Mouse (Mus musculus): ENCODE results near the gene Ppp1ca.
A peak's percentile ranks its signal among the peaks of the same experiment; 100 is the strongest.

The Ppp1ca gene

DNA sequence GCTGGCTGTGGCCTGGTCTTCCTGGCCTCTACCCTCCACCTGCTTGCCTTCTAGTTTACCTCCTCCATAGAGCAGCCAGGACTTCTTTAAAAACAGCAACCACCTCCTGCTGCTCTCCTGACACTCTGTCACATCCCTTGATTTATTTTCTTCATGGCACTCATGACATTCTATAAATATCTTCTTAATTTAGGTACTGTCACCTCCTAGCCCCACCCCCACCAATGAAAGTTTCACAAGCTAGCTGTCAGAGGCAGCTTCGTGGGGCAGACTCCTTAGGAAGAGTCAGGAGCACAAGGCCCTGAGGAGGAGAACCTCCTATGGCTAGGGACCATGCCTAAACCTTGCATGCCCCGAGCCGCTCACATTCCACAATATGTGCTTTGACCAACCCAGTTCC, 4.6 kb upstream of the Ppp1ca start:
- no peak for DNase-seq (ENCODE audit: low spot score)

DNA sequence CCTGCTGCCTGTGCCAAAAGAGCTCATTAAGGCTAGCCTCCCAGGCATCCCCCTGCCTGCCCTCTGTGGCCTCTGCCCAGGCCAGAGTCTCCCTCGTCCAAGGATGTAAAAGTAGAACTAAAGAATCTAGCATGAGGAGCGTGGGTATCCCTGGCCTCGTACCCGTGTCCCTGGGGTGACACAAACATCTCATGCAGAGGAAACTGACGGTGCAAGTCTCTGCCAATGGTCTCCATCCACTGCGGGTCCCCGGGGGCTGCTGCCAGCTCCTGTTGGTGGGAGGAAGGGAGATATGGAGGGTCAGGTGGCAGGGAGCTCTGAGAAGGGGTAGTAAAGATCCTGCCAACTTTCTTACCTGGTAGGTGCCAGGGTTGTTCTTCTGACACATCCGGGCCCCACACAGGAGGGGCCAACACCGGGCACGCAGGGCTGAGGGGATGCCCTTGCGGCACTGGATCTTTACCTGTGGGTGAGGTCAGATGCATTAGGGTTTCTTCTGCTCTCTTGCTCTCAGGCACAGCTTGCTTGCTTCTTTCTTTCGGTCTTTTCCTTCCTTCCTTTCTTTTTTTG, 2.7 kb upstream of the Ppp1ca start:
- no peak for DNase-seq (ENCODE audit: low spot score)

DNA sequence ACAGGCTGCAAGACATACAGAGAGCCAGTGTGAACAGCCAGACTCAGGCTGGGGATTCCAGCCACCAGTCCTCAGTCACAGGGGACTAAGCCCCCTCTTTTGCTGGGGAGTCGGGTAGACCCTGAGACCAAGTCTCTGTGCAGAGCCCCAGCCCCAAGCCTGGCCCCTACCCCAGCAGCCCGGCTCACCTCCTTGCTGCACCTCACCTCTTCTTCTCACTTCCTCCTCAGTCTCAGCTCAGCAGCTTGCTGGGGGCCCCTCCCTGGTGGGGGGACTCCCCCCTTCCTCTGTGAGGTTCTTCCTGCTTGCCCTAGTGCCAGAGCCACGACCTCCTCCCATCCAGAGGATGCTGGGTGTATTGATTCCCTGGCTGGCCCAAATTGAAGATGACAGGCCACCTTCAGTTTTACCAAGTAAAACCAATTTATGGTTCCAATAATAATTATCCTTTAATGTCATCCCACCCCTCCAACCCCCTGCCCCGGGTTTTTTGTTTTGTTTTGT, 982 bp upstream of the Ppp1ca start, which contains the start of gene Tbc1d10c:
Gene Tbc1d10c (minus strand): TSS at position 454 of the 504 bp plus-strand sequence.
- no peak for DNase-seq (ENCODE audit: low spot score)

DNA sequence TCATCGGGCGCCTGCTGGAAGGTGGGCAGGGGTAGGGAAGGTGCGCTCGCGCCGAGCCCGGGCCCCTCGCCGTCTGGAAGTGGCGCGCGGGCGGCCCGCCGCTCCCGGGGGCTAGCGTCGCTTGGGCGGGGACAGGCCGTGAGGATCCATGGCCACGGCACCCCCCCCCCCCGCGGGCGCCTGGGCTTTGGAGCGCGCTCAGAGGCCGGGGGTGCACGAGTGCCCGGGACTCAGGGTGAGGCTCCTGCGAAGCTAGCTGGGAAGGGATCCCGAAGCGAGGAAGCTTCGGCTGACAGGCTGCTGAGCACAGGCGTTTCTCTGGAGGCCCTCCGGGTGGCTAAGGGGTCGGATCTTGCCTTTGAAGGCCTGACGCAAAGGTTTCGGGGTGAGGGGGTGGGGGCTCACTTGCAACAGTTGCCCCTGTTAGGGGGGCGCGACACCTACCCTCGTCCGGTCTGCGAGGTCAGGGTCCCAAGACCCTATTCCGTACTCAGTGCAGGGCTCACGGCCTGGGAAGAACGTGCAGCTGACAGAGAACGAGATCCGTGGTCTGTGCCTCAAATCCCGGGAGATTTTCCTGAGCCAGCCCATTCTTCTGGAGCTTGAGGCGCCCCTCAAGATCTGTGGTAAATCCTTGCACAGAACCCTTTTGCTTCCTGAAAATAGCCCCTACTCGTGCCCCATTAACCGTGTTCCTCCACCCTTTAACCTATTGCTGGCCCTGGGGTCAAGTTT, 553 bp downstream of the Ppp1ca start:
- peak; percentile 57 for DNase-seq (ENCODE audit: low spot score)

DNA sequence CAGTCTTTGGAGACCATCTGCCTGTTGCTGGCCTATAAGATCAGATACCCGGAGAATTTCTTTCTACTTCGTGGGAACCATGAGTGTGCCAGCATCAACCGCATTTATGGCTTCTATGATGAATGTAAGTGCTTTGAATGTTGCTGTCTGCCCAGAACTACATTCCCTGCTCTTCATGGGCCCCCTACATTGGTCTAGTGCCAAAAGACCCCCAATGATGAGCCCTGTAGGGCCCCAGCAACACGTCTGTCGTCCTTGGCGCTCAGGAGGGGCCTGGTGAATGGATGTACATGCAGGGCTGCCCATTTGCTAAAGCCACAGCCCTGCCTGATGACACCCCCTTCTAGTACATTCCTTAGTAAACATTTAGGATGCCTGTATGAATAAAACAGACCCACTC, 1.3 kb downstream of the Ppp1ca start:
- no peak for DNase-seq (ENCODE audit: low spot score)

DNA sequence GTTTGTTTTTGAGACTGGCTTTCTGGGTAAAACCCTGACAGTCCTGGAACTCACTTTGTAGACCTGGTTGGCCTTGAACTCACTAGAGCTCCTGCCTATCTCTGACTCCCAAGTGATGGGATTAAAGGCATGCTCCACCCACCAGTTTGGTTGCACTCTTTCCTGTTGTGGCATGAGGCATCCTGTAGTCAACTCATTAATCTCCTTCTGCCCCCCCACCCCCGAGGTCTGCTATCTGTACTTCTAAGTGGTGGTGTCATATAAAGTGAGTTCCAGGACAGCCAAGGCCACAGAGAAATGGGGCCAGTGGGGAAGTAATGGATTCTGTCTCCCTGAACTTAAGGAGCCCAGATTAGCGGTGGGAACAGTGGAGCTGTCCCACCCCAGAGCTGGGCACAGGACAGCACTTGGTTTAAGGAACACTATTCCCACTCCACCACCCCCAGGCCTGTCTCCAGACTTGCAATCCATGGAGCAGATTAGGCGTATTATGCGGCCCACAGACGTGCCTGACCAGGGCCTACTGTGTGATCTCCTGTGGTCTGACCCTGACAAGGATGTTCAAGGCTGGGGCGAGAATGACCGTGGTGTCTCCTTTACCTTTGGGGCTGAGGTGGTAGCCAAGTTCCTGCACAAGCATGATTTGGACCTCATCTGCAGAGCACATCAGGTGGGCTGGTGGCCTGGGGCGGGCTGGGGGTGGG, 2.3 kb downstream of the Ppp1ca start:
- DNase-seq (ENCODE audit: low spot score): no peak

DNA sequence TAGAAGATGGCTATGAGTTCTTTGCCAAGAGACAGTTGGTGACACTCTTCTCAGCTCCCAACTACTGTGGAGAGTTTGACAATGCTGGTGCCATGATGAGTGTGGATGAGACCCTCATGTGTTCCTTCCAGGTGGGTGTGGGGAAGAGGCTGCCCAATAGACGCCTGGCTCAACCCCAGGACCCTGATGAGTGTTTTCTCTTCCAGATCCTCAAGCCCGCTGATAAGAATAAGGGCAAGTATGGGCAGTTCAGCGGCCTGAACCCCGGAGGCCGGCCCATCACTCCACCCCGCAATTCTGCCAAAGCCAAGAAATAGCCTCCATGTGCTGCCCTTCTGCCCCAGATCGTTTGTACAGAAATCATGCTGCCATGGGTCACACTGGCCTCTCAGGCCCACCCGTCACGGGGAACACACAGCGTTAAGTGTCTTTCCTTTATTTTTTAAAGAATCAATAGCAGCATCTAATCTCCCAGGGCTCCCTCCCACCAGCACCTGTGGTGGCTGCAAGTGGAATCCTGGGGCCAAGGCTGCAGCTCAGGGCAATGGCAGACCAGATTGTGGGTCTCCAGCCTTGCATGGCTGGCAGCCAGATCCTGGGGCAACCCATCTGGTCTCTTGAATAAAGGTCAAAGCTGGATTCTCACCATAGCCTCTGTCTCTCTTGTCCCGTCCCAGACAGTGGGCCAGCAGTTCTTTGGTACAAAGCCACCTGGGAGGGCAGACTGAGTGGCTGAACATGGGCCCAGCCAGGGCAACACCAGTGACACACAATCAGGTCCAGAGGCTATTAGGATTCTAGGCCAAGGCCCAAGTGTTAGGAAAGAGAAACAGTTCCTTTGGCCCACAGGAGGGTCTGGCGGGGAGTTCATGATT, 3.1 kb downstream of the Ppp1ca start:
- DNase-seq (ENCODE audit: low spot score): no peak

DNA sequence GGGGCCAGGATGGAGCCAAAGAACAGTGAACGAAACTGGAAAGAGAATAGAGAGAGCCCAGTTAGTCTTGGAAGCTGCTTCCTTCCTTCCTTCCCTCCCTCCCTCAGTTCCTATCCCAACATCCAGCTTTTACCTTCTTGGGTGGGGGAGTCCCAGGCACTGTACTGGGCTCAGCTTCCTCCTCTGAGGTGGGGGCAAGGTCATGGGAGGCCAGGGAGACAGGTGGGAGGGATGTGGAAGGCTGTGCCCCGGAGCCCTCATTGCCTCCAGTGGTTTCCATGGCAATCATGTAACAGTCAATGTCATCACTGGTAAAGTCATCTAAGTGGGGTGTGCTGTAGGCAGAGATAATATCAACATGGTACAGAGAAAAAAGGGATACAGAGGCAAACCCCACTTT, 4.2 kb downstream of the Ppp1ca start:
- no peak for DNase-seq (ENCODE audit: low spot score)

DNA sequence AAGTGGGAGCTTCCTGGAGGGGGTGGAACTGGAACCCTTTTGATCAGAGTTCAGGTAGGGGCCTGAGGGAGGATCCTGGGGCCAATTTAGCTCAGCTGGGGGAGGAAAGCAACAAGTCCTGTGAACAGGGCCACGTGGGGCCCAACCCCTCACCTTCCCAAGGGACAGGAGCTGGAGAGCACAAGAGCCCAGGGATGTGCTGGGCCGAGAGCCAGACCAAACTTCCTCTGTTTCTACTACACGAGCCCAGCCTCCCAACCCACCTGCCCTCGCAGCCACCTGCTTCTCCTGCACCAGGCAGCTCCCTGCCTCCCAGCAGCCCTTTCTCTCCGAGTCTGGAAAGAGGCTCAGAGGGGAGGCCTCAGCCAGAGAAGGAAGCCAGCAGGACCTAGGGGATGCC, 4.7 kb downstream of the Ppp1ca start:
- peak; percentile 71 for DNase-seq (ENCODE audit: low spot score)

DNA sequence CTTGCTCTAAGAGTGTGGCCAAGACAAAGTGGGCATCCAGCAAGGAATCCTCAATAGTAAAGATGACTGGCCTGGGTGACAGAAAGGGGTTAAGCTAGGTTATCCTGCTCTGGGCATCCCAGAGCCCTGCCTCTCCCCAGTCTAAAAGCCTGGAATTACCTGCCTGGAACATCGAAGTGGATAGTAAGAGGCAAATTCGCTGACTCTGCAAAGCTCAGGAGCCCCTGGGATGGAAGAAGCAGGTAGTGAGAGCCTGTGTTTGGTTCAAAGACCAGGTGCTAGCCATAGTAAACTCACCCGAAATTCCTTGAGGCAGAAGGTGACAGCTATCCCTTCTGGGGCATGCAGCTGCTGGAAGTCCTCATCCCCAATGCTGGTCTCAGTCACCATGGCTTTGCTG, 5.3 kb downstream of the Ppp1ca start:
- DNase-seq (ENCODE audit: low spot score): no peak

DNA sequence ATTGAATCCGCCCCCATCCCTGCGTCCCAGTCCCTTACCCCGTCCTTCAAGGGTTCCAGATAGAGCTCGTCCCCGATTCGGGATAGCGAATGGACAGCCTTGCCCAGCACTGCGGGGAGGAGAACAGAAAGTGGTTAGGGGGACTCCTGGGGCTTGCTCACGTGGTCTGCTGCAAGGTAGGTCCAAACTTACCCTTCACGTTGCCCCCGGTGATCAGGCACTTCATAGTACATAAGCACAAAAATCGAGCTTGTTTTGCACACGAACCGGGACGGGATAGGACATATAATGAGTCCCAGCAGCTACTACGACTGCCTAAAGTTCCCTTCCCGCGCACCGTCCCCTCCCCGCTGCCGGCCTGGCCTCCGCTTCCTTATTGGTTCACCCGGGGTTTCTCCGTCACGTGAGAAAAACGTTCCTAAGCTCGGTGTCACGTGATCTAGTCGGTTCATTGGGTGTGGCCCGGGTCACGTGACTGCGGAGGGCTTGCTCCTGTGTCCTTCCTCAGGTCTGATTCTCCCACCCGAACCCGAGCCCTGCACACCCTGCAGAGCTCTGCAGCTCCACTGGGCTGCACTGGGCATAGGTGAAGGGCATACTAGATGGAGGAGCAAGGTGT, 9.5 kb downstream of the Ppp1ca start, which contains the start of gene Rad9a:
Gene Rad9a (minus strand): TSS at position 372 of the 619 bp plus-strand sequence.
- DNase-seq (ENCODE audit: low spot score): peak; percentile 92

DNA sequence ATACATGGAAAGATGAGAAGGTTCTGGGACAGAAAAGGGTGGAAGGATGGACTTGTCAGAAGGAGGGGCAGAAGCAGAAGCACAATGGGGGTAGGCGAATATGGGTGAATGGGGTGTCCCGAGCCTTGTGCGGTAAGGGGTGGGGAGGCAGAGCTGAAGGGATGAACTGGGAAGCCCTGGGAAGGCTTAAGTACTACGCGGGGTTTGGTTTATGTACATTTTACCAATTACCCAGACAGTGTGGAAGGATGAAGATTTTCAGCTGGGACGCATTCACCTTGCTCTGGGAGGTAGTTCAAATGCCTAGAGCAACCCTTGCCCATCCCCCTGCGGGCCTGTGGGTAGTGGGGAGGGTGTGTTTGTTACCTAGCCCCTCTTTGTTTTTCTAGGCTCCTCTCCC, 10.3 kb downstream of the Ppp1ca start:
- DNase-seq (ENCODE audit: low spot score): no peak

DNA sequence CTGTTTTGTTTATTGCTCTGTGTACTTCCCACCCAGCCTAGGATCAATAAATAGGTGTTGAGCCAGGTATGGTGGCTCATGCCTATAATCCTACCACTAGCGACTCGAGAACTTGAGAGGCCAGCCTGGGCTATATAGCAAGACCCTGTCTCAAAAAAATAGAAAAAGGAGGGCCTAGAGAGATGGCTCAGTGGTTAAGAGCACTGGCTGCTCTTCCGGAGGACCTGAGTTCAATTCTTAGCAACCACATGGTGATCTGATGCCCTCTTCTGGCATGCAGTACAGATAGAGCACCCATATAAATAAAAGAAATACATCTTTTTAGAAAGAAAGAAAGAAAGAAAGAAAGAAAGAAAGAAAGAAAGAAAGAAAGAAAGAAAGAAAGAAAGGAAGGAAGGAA, 11.3 kb downstream of the Ppp1ca start:
- no peak for DNase-seq (ENCODE audit: low spot score)

DNA sequence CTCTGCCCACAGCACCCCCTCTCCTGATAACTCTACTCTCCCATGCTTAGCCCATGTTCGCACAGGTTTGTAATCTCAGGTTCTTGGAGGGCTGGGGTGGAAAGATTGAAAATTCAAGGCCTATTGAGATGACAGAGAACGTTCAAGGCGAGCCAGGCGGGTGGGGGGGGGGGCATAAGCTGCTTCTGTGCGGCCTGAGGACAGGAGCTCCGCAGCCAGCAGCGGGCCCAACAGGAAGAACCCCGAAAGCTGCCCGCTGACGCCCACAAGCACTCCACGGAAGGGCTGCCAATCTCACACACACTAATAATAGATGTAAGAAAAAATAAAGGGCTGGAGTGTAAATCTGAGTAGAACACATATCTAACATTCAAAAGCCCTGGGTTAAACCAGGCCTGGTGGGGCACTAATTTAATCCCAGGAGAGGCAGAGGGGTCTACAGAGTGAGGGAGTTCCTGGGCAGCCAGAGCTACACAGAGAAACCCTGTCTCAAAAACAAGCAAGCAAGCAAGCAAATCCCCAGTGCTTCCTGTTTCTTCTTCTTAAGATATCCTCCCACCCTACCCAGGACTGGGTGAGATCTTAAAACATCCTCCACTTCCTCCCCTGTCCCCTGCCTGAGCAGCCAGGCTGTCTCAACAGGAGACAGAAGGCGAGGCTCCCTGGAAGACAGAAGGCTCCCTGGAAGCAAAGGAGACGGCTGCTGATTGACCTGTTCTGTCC, 11.9 kb downstream of the Ppp1ca start:
- DNase-seq (ENCODE audit: low spot score): no peak

DNA sequence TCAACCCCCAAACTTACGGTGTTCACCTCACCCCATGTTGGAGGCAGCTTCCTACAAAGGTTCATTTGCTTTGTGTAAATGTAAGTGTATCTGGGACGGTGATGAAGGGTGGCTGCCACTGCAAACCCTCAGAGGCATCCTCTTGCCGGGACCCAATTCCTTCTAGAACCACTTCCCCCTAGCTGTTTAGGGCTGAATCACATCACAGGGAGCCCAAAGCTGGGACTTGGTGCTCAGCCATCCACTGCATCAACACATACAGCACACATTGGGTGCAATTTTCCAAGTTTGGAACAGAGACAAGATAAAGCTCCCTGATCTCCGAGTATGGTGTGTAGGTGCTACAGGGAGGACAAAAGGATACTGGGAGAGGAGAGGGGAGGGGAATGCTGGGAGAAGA, 13.0 kb downstream of the Ppp1ca start:
- no peak for DNase-seq (ENCODE audit: low spot score)

DNA sequence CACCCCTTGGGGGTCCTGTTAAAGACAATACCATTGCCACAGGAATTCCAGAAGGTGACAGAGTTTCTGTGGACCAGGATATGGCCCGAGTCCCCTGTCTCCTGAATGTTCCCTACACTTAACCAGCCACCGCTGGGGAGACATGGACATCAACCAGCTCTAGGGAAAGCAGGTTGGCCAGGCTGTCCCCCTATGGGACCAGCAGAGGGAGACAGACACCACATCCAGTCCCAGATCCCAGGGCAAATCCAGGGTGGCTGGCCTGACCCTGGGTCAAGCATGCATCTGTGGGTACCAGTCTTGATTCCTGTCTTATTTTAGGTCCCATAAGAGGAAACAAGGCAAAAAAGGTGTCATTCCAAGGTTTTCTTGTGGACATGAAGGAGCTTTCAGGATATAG, 15.1 kb downstream of the Ppp1ca start:
- DNase-seq (ENCODE audit: low spot score): peak; percentile 74

DNA sequence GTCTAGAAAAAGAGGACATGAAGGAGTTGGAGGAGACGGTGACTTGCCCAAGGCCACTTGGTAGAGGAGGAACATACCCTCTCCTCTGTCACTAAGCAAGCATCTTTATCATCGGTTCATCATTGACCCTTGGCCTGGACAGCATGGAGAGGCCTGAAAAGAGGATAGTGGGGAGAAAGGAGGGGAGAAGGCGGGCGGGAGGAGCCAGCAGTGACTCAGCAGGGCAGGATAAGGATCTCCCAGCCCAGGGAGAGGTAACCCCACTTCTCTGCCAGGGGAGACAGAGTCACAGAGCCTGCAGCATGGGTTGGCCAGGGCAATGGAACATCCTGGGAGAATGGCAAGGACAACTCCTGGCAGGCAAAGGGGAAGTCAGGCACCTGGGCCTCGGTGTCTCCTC, 16.7 kb downstream of the Ppp1ca start:
- DNase-seq (ENCODE audit: low spot score): no peak

DNA sequence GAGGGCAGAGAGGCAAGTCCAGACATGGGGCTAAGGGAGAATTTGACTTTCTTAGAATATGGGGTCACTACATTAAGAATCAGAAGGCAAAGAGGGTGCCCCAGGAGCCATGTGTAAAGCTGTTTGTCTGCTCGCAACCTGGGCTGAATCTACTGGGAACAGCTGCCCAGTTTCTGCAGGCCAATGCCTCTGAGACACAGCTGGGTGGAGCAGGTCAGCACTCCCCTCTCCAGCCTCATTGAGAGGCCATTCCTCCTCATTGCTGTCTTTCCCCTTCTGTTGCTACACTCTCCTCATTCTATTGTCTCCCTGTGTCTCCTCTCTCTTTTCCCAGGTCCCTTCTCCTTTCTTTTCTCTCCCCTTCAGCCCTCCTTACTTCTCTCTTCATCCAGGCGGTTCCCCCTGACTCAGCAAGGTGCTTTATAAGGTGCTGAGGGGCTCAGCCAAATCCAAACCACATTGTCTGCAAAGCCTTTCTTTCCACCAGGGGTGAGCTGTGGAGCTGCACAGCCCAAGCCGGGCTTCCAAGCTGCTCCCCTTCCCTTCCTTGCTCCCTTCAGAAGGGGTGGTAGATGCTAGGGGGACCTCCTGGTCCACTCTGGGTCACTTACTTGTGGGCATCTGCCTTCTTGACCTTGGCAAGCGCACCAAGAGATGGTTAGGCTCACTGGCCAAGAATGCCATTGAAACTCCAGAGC, 20.2 kb downstream of the Ppp1ca start:
- DNase-seq (ENCODE audit: low spot score): no peak

DNA sequence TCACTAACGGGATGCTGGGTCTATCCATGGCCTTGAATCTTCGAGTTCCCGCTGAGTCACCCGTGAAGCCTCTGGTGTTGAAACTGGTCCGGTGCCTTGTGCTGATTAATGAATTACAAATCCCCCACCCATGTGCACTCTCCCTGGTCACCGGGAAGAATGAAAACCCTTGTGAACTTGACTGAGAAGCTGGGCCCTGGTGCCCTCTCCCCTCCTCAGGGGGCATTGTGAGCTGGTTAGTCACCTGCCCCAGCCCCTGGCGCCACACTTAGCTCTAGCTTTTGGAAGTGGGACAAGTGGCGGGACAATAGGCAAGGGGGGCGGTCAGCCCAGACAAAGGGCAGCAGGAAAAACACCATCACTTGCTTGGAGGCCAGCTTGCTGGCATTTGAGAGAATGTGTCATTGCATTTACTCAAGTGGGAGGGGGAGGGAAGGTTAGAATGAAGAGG, 21.7 kb downstream of the Ppp1ca start:
- DNase-seq (ENCODE audit: low spot score): peak; percentile 49

DNA sequence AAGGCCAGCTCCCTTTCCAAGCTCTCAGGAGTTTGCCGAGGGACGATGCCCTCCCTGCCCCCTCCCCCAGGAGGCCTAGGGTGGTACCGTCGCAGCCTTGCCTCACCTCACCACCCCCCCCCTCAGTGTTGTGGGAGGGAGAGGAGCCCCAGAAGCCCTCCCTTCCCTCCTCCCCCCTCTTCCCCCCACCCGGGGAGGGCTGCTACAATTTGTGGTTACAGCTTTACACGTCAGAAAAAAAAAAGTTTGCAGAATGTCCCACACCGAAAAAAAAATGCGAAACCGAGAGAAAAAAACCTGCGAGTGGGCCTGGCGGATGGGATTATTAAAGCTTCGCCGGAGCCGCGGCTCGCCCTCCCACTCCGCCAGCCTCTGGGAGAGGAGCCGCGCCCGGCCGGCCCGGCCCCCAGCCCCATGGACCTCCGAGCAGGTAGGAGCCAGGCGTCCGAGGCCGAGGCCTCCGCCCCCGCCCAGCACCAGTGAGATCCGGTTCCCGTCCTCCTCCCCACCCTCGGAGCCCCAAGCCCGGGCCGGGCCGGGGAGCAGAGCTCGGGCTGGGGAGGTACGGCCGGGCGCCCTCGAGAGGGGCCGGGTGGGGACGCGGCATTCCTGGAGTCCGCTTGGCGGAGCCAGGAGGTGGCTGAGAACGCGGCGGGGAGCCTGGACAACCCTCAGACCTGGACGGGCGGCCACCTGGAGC, 22.4 kb downstream of the Ppp1ca start, which contains the start of the genes Clcf1 and AC109138.7:
Gene Clcf1 (plus strand): TSS at position 168 of the 700 bp plus-strand sequence.
Gene AC109138.7 (plus strand): TSS at position 287 of the 700 bp plus-strand sequence.
- peak; percentile 54 for DNase-seq (ENCODE audit: low spot score)

Data from MN1 (cell line).